Mouse (Mus musculus) heart, adult 11 months (tissue): ENCODE measurements at regions not wholly inside any gene's neighbourhood (a gene's known extent, or its start where the extent isn't known, plus 50 kb on each side); places are given as distances from the start of the nearest gene placed in this dataset.

ENCODE experiments used
- DNase-seq: peaks from one replicate; pipeline ENCODE4 v3.0.0; 2022

DNA sequence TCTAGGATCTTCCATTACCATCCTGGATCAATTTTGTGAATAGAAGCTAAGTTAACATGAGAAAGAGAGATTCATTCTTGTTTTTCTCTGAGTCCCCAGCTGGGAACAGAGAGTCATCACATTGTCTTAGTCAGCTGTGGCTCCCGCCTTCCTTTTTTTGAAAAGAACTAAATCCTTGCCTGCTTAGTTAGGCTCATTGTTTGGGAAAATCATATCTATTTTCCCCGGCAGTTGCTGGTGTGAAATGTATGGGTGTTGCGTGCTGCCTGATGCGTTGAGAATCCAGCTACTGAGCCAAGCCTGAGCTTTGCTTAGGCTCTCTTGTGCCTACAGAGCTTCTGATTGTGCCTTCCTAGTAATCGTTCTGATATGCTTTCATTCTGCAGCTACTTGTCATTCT lies 66.3 kb downstream of the Fam50b start:
- peak; percentile 53 for DNase-seq

DNA sequence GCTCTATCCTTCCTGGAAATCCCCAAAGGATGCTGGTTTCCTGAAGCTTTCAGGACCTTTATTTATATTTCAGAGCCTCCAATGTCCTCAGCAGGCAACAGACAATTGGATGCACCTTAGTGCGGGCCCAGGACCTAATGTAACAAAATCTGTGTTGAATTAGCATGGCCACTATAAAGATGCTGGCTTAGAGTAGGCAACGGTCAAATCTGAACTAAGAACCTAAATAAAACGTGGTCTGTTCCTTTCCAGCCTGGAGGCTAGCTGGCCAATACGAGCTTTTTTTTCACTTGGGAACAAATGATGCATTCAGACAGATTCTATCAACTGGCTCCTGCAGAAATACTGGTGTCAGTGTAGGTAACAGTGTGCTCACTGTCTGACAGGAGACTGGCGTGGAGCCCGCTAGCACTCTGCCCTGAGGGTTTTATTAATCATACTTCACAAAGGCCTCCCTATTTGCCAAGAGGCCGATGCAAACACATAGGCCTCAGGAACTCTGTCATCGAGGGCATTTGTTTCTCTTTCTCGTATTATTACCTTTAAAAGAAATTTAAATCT lies 68.5 kb upstream of the Prpf4b start:
- peak; percentile 60 for DNase-seq

DNA sequence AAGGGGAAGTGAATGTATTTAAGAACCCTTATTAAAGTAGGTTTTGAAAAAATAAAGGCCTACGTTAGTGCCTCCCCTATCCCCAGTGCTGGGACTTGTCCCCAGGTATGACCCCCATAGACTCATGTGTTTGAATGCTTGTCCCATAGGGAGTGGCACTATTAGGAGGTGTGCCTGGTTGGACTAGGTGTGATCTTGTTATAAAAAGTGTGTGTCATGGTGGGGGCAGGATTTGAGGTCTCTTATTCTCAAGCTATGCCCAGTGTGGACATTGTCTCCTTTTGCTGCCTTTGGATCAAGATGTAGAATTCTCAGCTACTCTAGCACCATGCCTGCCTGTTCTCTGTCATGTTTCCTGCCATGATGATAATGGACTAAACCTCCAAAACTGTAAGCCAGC lies 65.6 kb upstream of the Prpf4b start:
- peak; percentile 75 for DNase-seq

- DNase-seq: peak; percentile 86
Observed at GRCm38 (mm10) chr13:34814161-34815056, 60.7 kb upstream of the Prpf4b start.

GRCm38 (mm10) chr13:34815057-34815410 lies 60.1 kb upstream of the Prpf4b start:
- DNase-seq: peak; percentile 79

- peak; percentile 30 for DNase-seq
Observed at GRCm38 (mm10) chr13:34818211-34818610, 56.9 kb upstream of the Prpf4b start.

DNA sequence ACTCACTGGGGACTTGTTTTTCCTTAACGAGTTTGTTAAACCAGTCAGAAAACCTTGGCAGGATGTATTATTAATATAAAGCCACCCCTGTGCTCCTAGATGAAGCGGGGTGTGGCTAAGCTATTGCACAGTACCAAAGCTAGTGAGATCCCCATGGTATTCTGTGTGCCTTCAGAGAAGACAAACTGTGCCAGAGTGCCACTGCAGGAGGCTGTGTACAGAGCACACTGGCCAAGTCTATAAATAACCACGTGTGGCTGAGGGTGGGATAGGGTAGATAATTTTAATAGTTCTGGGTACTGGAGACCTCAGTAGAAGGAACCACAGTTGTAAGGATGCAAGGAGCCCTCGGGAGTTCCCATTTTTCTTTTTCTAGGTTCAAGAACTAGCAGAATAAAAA lies 54.7 kb upstream of the Prpf4b start:
- peak; percentile 93 for DNase-seq

DNA sequence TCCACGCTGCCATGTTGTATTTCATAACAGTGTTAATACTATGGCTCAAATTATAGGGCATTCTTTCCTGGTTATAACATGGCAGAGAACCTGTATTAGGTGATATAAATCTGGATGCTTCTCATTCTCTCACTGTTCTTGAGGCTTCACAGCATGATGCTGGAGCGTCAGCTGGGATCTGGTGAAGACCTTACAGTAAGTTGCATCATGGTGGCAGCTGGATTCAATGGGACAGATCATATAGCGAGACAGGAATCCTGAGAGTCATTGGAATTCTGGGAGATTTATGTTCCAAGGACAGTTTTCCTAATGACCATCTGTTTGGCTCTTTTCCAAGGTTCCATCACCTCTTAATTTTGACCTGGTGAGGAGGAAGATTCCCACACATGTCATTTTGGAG lies 53.2 kb upstream of the Prpf4b start:
- peak; percentile 37 for DNase-seq

GRCm38 (mm10) chr13:34824157-34824556 lies 50.9 kb upstream of the Prpf4b start:
- peak; percentile 55 for DNase-seq
